Mouse (Mus musculus): ENCODE measurements at regions not wholly inside any gene's neighbourhood (a gene's known extent, or its start where the extent isn't known, plus 50 kb on each side); places are given as distances from the start of the nearest gene placed in this dataset.

DNA sequence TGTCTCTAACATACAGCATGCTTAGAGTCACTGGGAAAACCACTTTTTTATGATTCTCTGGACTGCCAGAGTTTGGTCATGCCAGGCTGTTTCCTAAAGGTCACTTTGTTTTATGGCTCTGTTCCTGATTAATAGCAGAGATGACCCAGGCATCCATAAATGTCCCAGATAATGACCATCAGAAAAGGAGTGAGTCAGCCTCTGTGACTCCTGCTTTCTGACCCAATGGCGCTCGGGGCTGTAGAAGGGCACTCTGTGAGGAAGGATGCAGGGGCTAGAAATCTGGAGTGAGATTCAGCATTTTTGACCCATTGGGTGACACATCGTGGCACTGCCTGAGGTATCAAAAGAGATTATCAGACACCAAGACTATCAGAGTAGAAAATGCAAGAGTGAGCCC, 180.3 kb downstream of the Cartpt start:
- 74% methylated on average over 3 of the region's 3 CpGs for WGBS
- ATAC-seq (ENCODE audit: insufficient number of reproducible peaks, insufficient read depth, low FRiP score, low read depth): no peak
- no peak overlapping the region for H3K4me2 ChIP-seq (ENCODE audit: low read length)
- H3K27ac ChIP-seq (replicated peaks in 1 of 2; ENCODE audit: control insufficient read depth in 1 of 2, insufficient read depth in 1 of 2, low read depth in 2 of 2, low read length in 2 of 2): no peak overlapping the region
- H3K36me3 ChIP-seq (ENCODE audit: control insufficient read depth, insufficient read depth, low read length): no peaks in the 10 kb centered on the region
- no peaks in the 10 kb centered on the region for H3K9me3 ChIP-seq (ENCODE audit: control insufficient read depth, low read length)
- H3K27me3 ChIP-seq (ENCODE audit: control insufficient read depth, insufficient read depth, low read length): no peaks in the 10 kb centered on the region
- H3K4me1 ChIP-seq (ENCODE audit: control insufficient read depth in 2 of 2, insufficient read depth in 2 of 2, low read length in 2 of 2): peaks cover 0 to 3% of the 10 kb centered on the region in 2 experiments; a peak in 1 of 4 replicates
- no peak overlapping the region for H3K9ac ChIP-seq (ENCODE audit: low read length)
- no peak overlapping the region for H3K4me3 ChIP-seq (ENCODE audit: control insufficient read depth in 1 of 2, insufficient read depth in 1 of 2, low read depth in 1 of 2, low read length in 2 of 2)

GRCm38 (mm10) chr13:99696559-99696890, 180.2 kb upstream of the Map1b start:
- no peak overlapping the region for H3K4me3 ChIP-seq (ENCODE audit: control insufficient read depth in 1 of 2, insufficient read depth in 1 of 2, low read depth in 1 of 2, low read length in 2 of 2)
- H3K9me3 ChIP-seq (ENCODE audit: control insufficient read depth, low read length): no peaks in the 10 kb centered on the region
- peak overlapping the region in 1 of 2 experiments; percentile 5; a peak in 1 of 4 replicates for H3K27ac ChIP-seq (replicated peaks in 1 of 2; ENCODE audit: control insufficient read depth in 1 of 2, insufficient read depth in 1 of 2, low read depth in 2 of 2, low read length in 2 of 2)
- 38% methylated on average over 3 of the region's 3 CpGs for WGBS
- ATAC-seq (ENCODE audit: insufficient number of reproducible peaks, insufficient read depth, low FRiP score, low read depth): no peak
- no peaks in the 10 kb centered on the region for H3K36me3 ChIP-seq (ENCODE audit: control insufficient read depth, insufficient read depth, low read length)
- H3K4me2 ChIP-seq (ENCODE audit: low read length): no peak overlapping the region
- H3K9ac ChIP-seq (ENCODE audit: low read length): no peak overlapping the region
- no peaks in the 10 kb centered on the region for H3K27me3 ChIP-seq (ENCODE audit: control insufficient read depth, insufficient read depth, low read length)
- peaks cover 9 to 13% of the 10 kb centered on the region in 2 experiments for H3K4me1 ChIP-seq (ENCODE audit: control insufficient read depth in 2 of 2, insufficient read depth in 2 of 2, low read length in 2 of 2)

GRCm38 (mm10) chr13:99695874-99696558, 179.7 kb upstream of the Map1b start:
- Histone ChIP-seq H3K27me3 (ENCODE audit: control insufficient read depth, insufficient read depth, low read length) (no peaks in the 10 kb centered on the region), H3K27ac (replicated peaks in 1 of 2; ENCODE audit: control insufficient read depth in 1 of 2, insufficient read depth in 1 of 2, low read depth in 2 of 2, low read length in 2 of 2) (no peak overlapping the region), H3K36me3 (ENCODE audit: control insufficient read depth, insufficient read depth, low read length) (no peaks in the 10 kb centered on the region), H3K4me2 (ENCODE audit: low read length) (no peak overlapping the region), H3K4me3 (ENCODE audit: control insufficient read depth in 1 of 2, insufficient read depth in 1 of 2, low read depth in 1 of 2, low read length in 2 of 2) (no peak overlapping the region), H3K9ac (ENCODE audit: low read length) (no peak overlapping the region), H3K9me3 (ENCODE audit: control insufficient read depth, low read length) (no peaks in the 10 kb centered on the region), H3K4me1 (ENCODE audit: control insufficient read depth in 2 of 2, insufficient read depth in 2 of 2, low read length in 2 of 2) (peaks cover 6 to 8% of the 10 kb centered on the region in 2 experiments)
- no peak for ATAC-seq (ENCODE audit: insufficient number of reproducible peaks, insufficient read depth, low FRiP score, low read depth)
- WGBS: 64% methylated on average over 7 of the region's 7 CpGs

DNA sequence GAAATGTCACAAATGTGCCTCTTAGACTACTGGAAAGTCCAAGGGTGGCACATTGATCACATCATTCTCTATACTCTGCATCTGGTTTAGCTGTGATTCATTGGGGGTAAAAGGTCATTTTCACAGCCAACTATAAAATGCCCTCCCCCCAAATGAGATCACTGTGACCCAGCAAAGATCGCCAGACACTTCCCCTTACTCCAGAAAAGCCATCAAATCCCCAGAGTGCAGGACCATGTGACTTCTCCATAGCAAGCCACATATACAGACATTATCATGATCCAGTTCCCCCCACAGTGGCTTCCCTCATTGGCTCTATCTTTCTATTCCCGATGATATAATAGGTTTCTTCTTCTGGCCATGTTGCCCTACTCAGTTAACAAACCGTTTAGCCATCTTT, 163.6 kb upstream of the Map1b start:
- Histone ChIP-seq H3K27me3 (ENCODE audit: control insufficient read depth, insufficient read depth, low read length) (no peaks in the 10 kb centered on the region), H3K36me3 (ENCODE audit: control insufficient read depth, insufficient read depth, low read length) (no peaks in the 10 kb centered on the region), H3K27ac (replicated peaks in 1 of 2; ENCODE audit: control insufficient read depth in 1 of 2, insufficient read depth in 1 of 2, low read depth in 2 of 2, low read length in 2 of 2) (peak overlapping the region; percentile 47 to 77), H3K4me2 (ENCODE audit: low read length) (0 out of 2 replicates have a peak overlapping the region, but pooled peaks have one; percentile 18), H3K9me3 (ENCODE audit: control insufficient read depth, low read length) (no peaks in the 10 kb centered on the region), H3K4me3 (ENCODE audit: control insufficient read depth in 1 of 2, insufficient read depth in 1 of 2, low read depth in 1 of 2, low read length in 2 of 2) (no peak overlapping the region), H3K9ac (ENCODE audit: low read length) (no peak overlapping the region), H3K4me1 (ENCODE audit: control insufficient read depth in 2 of 2, insufficient read depth in 2 of 2, low read length in 2 of 2) (peaks cover 7 to 21% of the 10 kb centered on the region in 2 experiments; a peak in 3 of 4 replicates)
- ATAC-seq (ENCODE audit: insufficient number of reproducible peaks, insufficient read depth, low FRiP score, low read depth): peak; percentile 68
- WGBS: 35% methylated on average over 3 of the region's 3 CpGs

GRCm38 (mm10) chr13:99679430-99679829, 163.1 kb upstream of the Map1b start:
- Histone ChIP-seq H3K4me3 (ENCODE audit: control insufficient read depth in 1 of 2, insufficient read depth in 1 of 2, low read depth in 1 of 2, low read length in 2 of 2) (no peak overlapping the region), H3K4me2 (ENCODE audit: low read length) (no peak overlapping the region; the same call in 1 of the 2 replicates), H3K27me3 (ENCODE audit: control insufficient read depth, insufficient read depth, low read length) (no peaks in the 10 kb centered on the region), H3K9me3 (ENCODE audit: control insufficient read depth, low read length) (no peaks in the 10 kb centered on the region), H3K4me1 (ENCODE audit: control insufficient read depth in 2 of 2, insufficient read depth in 2 of 2, low read length in 2 of 2) (peaks cover 7 to 21% of the 10 kb centered on the region in 2 experiments; a peak in 3 of 4 replicates), H3K36me3 (ENCODE audit: control insufficient read depth, insufficient read depth, low read length) (no peaks in the 10 kb centered on the region), H3K9ac (ENCODE audit: low read length) (no peak overlapping the region), H3K27ac (replicated peaks in 1 of 2; ENCODE audit: control insufficient read depth in 1 of 2, insufficient read depth in 1 of 2, low read depth in 2 of 2, low read length in 2 of 2) (peak overlapping the region; percentile 47 to 77)
- WGBS: 0% methylated on average over 2 of the region's 2 CpGs
- ATAC-seq (ENCODE audit: insufficient number of reproducible peaks, insufficient read depth, low FRiP score, low read depth): peak; percentile 89

DNA sequence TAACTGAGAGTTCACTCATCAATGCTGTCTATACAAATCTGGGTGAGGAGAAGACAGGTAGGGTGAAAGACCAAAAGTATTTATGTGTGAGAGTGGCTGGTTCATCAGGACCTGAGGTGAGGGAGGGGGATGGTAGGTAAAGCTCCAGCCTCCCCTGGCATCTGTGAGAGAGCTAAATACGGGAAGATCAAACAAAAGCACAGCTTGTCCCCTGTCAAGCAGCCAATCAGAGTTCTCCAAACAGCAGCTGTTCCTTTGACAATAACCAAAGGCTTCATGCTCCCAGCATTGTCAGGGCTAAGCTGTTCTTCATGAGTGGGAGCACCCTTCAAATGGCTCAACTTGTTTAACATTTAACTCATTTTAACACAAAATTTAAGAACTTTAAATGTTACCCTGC, 160.1 kb upstream of the Map1b start:
- Histone ChIP-seq H3K36me3 (ENCODE audit: control insufficient read depth, insufficient read depth, low read length) (no peaks in the 10 kb centered on the region), H3K4me1 (ENCODE audit: control insufficient read depth in 2 of 2, insufficient read depth in 2 of 2, low read length in 2 of 2) (peaks cover 7 to 21% of the 10 kb centered on the region in 2 experiments; a peak in 3 of 4 replicates), H3K27me3 (ENCODE audit: control insufficient read depth, insufficient read depth, low read length) (no peaks in the 10 kb centered on the region), H3K9me3 (ENCODE audit: control insufficient read depth, low read length) (no peaks in the 10 kb centered on the region), H3K9ac (ENCODE audit: low read length) (no peak overlapping the region), H3K4me3 (ENCODE audit: control insufficient read depth in 1 of 2, insufficient read depth in 1 of 2, low read depth in 1 of 2, low read length in 2 of 2) (no peak overlapping the region), H3K27ac (replicated peaks in 1 of 2; ENCODE audit: control insufficient read depth in 1 of 2, insufficient read depth in 1 of 2, low read depth in 2 of 2, low read length in 2 of 2) (no peak overlapping the region), H3K4me2 (ENCODE audit: low read length) (no peak overlapping the region)
- ATAC-seq (ENCODE audit: insufficient number of reproducible peaks, insufficient read depth, low FRiP score, low read depth): no peak
- WGBS: 8% methylated on average over 1 of the region's 1 CpGs

GRCm38 (mm10) chr13:99675951-99676350, 159.6 kb upstream of the Map1b start:
- Histone ChIP-seq H3K9me3 (ENCODE audit: control insufficient read depth, low read length) (no peaks in the 10 kb centered on the region), H3K9ac (ENCODE audit: low read length) (no peak overlapping the region), H3K4me3 (ENCODE audit: control insufficient read depth in 1 of 2, insufficient read depth in 1 of 2, low read depth in 1 of 2, low read length in 2 of 2) (no peak overlapping the region), H3K27me3 (ENCODE audit: control insufficient read depth, insufficient read depth, low read length) (no peaks in the 10 kb centered on the region), H3K36me3 (ENCODE audit: control insufficient read depth, insufficient read depth, low read length) (no peaks in the 10 kb centered on the region), H3K4me2 (ENCODE audit: low read length) (no peak overlapping the region), H3K27ac (replicated peaks in 1 of 2; ENCODE audit: control insufficient read depth in 1 of 2, insufficient read depth in 1 of 2, low read depth in 2 of 2, low read length in 2 of 2) (no peak overlapping the region), H3K4me1 (ENCODE audit: control insufficient read depth in 2 of 2, insufficient read depth in 2 of 2, low read length in 2 of 2) (peaks cover 7 to 21% of the 10 kb centered on the region in 2 experiments; a peak in 3 of 4 replicates)
- ATAC-seq (ENCODE audit: insufficient number of reproducible peaks, insufficient read depth, low FRiP score, low read depth): no peak
- 72% methylated on average over 5 of the region's 5 CpGs for WGBS

DNA sequence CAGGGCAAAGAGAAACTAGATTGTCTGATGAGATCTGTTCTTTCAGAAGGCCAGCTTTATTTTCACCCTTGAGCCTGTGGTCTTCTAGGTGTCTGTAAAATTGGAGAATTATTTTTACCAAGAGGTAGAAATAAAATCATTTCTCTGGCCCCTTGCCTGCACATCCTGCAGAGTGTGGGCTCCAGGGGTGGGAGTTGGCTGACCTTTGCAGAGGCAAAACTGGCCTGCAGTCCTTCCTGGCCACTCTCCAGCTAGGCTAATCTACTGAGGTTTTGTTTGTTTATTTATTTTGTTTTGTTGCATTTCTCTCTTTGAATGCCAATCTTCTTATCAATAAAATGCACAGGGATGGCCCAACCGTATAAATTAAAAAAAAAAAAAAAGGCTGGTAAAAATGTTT, 156.4 kb upstream of the Map1b start:
- Histone ChIP-seq H3K9ac (ENCODE audit: low read length) (no peak overlapping the region), H3K27me3 (ENCODE audit: control insufficient read depth, insufficient read depth, low read length) (no peaks in the 10 kb centered on the region), H3K4me3 (ENCODE audit: control insufficient read depth in 1 of 2, insufficient read depth in 1 of 2, low read depth in 1 of 2, low read length in 2 of 2) (no peak overlapping the region), H3K4me2 (ENCODE audit: low read length) (no peak overlapping the region), H3K27ac (replicated peaks in 1 of 2; ENCODE audit: control insufficient read depth in 1 of 2, insufficient read depth in 1 of 2, low read depth in 2 of 2, low read length in 2 of 2) (no peak overlapping the region), H3K9me3 (ENCODE audit: control insufficient read depth, low read length) (no peaks in the 10 kb centered on the region), H3K36me3 (ENCODE audit: control insufficient read depth, insufficient read depth, low read length) (no peaks in the 10 kb centered on the region), H3K4me1 (ENCODE audit: control insufficient read depth in 2 of 2, insufficient read depth in 2 of 2, low read length in 2 of 2) (peaks cover 11 to 21% of the 10 kb centered on the region in 2 experiments)
- ATAC-seq (ENCODE audit: insufficient number of reproducible peaks, insufficient read depth, low FRiP score, low read depth): no peak
- 38% methylated on average over 1 of the region's 1 CpGs for WGBS
